ENCODE assay signal across 9 mouse cellular contexts in genomic region chr10:60830000-60830399, GRCm38 (mm10). TPM values are rescaled to one million over a fixed set of nuclear protein-coding genes. Genes with fewer than 3 reads are reported as not detected.
DNase-seq lines count a peak whose midpoint lies in the region; ATAC-seq lines count a peak whose summit lies in the region.
"Had no signal": no experiment of that assay in that cellular context is flagged by ENCODE, and none has a peak within 500 bp of the region (broad histone marks: within the 10 kb centered on the region; RNA-seq: fewer than 3 reads in every experiment).

No protein-coding gene starts in this region.

- H3K9ac ChIP-seq in embryonic facial prominence, embryonic 12.5 days = peak overlapping the region; percentile 76; the same call in 1 of the 2 replicates
- peak overlapping the region; percentile 55 for H3K9ac ChIP-seq in intestine, embryonic 14.5 days (ENCODE audit: low read length)
- H3K9ac ChIP-seq in neural tube, embryonic 13.5 days = peak overlapping the region; percentile 73

- peaks cover 64% of the 10 kb centered on the region for H3K27me3 ChIP-seq in embryonic facial prominence, embryonic 12.5 days
- peaks cover 31% of the 10 kb centered on the region for H3K27me3 ChIP-seq in intestine, embryonic 14.5 days (replicated peaks; ENCODE audit: control insufficient read depth, insufficient read depth, low read length)
- H3K27me3 ChIP-seq in neural tube, embryonic 13.5 days = peaks cover 85% of the 10 kb centered on the region

- no peak for ATAC-seq in embryonic facial prominence, embryonic 12.5 days (ENCODE audit: insufficient number of reproducible peaks, insufficient read depth, low FRiP score, low TSS enrichment)
- ATAC-seq in intestine, embryonic 14.5 days (replicated peaks; ENCODE audit: low FRiP score, low TSS enrichment, low read depth) = no peak
- no peak for ATAC-seq in neural tube, embryonic 13.5 days (ENCODE audit: low read depth)

- peak; percentile 19 for DNase-seq in kidney, postnatal 10 days
- DNase-seq in kidney, adult 18-20 months = no peak
- DNase-seq in intestine, embryonic 14.5 days (ENCODE audit: low spot score) = no peak
- DNase-seq in embryo, embryonic 10 days (ENCODE audit: low spot score) = no peak
- no peak for DNase-seq in left cerebral cortex, postnatal 25 days (ENCODE audit: low spot score in 2 of 2)
- DNase-seq in left cerebral cortex, postnatal 36 days (ENCODE audit: low spot score in 2 of 2) = no peak
- DNase-seq: thymus, adult 18-20 months had no signal

- H3K4me2 ChIP-seq in embryonic facial prominence, embryonic 12.5 days (replicated peaks) = peak overlapping the region; percentile 96
- H3K4me2 ChIP-seq in intestine, embryonic 14.5 days (ENCODE audit: low read length) = peak overlapping the region; percentile 93
- H3K4me2 ChIP-seq in neural tube, embryonic 13.5 days = peak overlapping the region; percentile 95

- intact Hi-C loops in left cerebral cortex, postnatal 25 days (cut with DNase I) = loop anchor here (5.0 kb wide), 1 partner anchor 237 kb away; no protein-coding TSS in a partner anchor
- intact Hi-C loops in left cerebral cortex, postnatal 36 days (cut with DNase I) = loop anchor here (10.0 kb wide), 2 partner anchors 105 to 185 kb away; no protein-coding TSS in a partner anchor

- no peaks in the 10 kb centered on the region for H3K36me3 ChIP-seq in embryonic facial prominence, embryonic 12.5 days
- no peaks in the 10 kb centered on the region for H3K36me3 ChIP-seq in intestine, embryonic 14.5 days (ENCODE audit: control insufficient read depth, insufficient read depth, low read length)
- H3K36me3 ChIP-seq in neural tube, embryonic 13.5 days = no peaks in the 10 kb centered on the region

- no peak overlapping the region for H3K27ac ChIP-seq in embryonic facial prominence, embryonic 12.5 days
- H3K27ac ChIP-seq in intestine, embryonic 14.5 days (ENCODE audit: low read depth) = no peak overlapping the region
- no peak overlapping the region for H3K27ac ChIP-seq in neural tube, embryonic 13.5 days (replicated peaks)

- under 1% methylated on average over 11 of the region's 11 CpGs for WGBS in embryonic facial prominence, embryonic 12.5 days
- 2% methylated on average over 11 of the region's 11 CpGs for WGBS in intestine, embryonic 14.5 days
- under 1% methylated on average over 11 of the region's 11 CpGs for WGBS in neural tube, embryonic 13.5 days

- no peaks in the 10 kb centered on the region for H3K9me3 ChIP-seq in embryonic facial prominence, embryonic 12.5 days
- H3K9me3 ChIP-seq in intestine, embryonic 14.5 days (ENCODE audit: control insufficient read depth, low read length) = no peaks in the 10 kb centered on the region
- H3K9me3 ChIP-seq in neural tube, embryonic 13.5 days = no peaks in the 10 kb centered on the region

- peak overlapping the region; percentile 69 for H3K4me3 ChIP-seq in embryonic facial prominence, embryonic 12.5 days
- H3K4me3 ChIP-seq in intestine, embryonic 14.5 days (ENCODE audit: low read depth, low read length) = peak overlapping the region; percentile 62
- H3K4me3 ChIP-seq in neural tube, embryonic 13.5 days = peak overlapping the region; percentile 56

- peaks cover 43% of the 10 kb centered on the region for H3K4me1 ChIP-seq in embryonic facial prominence, embryonic 12.5 days
- H3K4me1 ChIP-seq in intestine, embryonic 14.5 days (replicated peaks; ENCODE audit: control insufficient read depth, insufficient read depth, low read length) = peaks cover 29% of the 10 kb centered on the region
- H3K4me1 ChIP-seq in neural tube, embryonic 13.5 days (replicated peaks) = peaks cover 58% of the 10 kb centered on the region

RNA-seq across cellular contexts. Expression of gene Unc5b, which starts 1.4 kb away (rescaled TPM):
- 5.7 and 6.3 TPM in 2 replicates for polyA plus RNA-seq in embryonic facial prominence, embryonic 12.5 days (2016; fragmentation: Nextera tagmentation; extraction: Ambion mirVana)
- polyA plus RNA-seq in intestine, embryonic 14.5 days (2014; fragmentation: Nextera tagmentation; extraction: Ambion mirVana) = 5.0 and 5.2 TPM in 2 replicates
- 2.6 and 2.9 TPM in 2 replicates for polyA plus RNA-seq in neural tube, embryonic 13.5 days (2015; fragmentation: Nextera tagmentation; extraction: Ambion mirVana)
- 10 to 100 TPM; 10.1 to 10.8 TPM for total RNA-seq in left cerebral cortex, postnatal 25 days (2021)
- total RNA-seq in left cerebral cortex, postnatal 36 days (2021) = 10 to 100 TPM in 1 of 2 experiments, 1 to 10 TPM in 1; 9.7 to 13.5 TPM
